Mouse (Mus musculus): ENCODE measurements around the gene Sp6. TPM values are rescaled to one million over a fixed set of nuclear protein-coding genes. Genes with fewer than 3 reads are reported as not detected.

Sp6 gene
- total RNA-seq, 2 experiments from 2014 or later: 0.10 to 0.11 TPM

DNA sequence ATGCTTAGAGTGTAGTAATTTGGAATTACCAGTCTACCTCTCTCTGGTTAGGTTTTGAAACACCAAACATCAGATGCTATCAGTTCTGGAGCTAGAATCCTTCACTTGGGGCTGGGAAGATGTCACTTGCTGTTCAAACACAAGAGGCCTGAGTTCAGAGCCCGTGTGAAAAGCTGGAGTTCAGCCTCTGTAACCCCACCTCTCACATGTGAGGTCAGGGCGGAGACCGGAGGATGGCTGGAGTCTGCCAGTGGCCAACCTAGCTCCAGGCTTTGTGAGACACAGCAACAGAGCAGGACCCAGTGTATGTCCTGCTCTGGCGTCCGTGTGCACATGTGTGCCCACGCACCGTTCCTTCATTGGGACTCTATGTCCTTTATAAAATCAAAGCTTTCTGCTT is 33.9 kb upstream of the Sp6 start:
- no peak for DNase-seq
- intact Hi-C loops (cut with DNase I; ENCODE audit: low total_unique reads): no loop called here

DNA sequence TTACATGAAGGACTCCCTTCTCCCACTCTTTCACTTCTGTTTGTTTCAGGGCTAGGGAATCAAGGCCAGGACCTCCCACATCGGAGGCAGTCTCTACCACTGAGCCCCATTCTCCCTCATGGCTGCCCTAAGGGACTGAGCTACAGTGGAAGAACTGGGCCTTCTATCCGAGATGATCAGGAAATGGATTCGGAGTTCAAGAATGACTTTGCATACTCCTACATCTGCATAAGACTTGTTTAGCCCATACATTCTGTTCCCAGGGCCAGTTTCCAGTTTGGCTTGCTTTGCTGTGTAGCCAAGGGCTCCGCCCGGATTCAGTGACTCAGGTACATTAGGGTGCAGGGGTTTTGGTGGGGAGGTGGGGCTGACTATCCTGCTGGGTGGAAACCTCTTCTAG is 33.2 kb upstream of the Sp6 start:
- intact Hi-C loops (cut with DNase I; ENCODE audit: low total_unique reads): no loop called here
- DNase-seq: no peak

DNA sequence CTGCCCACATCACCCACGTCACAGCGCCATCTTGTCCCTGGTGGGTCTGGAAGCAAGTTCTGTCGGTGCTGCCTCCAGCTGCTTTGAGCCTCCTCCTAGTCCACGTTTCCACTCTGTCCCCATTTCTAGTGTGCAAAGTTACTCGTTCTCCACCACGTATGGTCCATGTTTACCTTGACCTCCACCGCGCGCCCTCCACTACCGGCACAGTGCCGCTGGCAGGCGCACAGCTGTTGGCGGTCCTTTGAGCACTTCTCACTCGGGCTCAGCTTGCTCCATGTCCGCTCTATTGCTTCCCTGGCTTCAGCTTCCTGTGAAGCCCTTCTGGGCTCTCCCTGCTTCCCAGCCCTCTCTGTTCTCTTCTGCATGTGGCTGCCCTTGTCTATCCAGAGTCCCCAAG is 31.7 kb upstream of the Sp6 start:
- no peak for DNase-seq
- intact Hi-C loops (cut with DNase I; ENCODE audit: low total_unique reads): no loop called here

DNA sequence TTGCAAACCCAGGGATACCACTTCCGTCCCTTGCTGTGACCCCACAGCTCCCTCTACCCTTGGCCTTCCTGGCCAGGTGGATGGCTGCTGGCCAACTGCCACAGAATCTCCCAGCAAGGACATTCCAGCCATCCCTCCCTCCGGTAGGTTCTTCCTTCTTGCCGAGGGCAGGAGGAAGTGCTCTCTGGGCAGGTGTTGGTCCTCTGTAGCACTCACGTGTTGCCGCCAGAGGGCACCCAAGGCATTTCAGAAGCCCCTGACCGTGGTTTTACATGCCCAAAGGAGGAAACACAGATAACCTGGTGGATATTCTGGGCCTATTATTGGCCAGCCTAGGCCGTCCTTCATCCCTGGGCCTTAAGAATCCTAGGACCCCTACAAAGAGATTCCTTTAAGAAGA is 30.8 kb upstream of the Sp6 start:
- DNase-seq: peak; percentile 75
- intact Hi-C loops (cut with DNase I; ENCODE audit: low total_unique reads): no loop called here

- DNase-seq: no peak
- intact Hi-C loops (cut with DNase I; ENCODE audit: low total_unique reads): no loop called here
Measured at GRCm38 (mm10) chr11:96982859-96983258, 30.3 kb upstream of the Sp6 start, which contains the start of gene Sp2. TSS of gene Sp2 (minus strand) at chr11:96982959.

- no peak for DNase-seq
- intact Hi-C loops (cut with DNase I; ENCODE audit: low total_unique reads): loop anchor here (2.0 kb wide), 1 partner anchor 40 kb away; no protein-coding TSS in a partner anchor
Measured at GRCm38 (mm10) chr11:96984903-96985302, 28.3 kb upstream of the Sp6 start.

GRCm38 (mm10) chr11:96986463-96986862 is 26.7 kb upstream of the Sp6 start:
- intact Hi-C loops (cut with DNase I; ENCODE audit: low total_unique reads): no loop called here
- DNase-seq: no peak

DNA sequence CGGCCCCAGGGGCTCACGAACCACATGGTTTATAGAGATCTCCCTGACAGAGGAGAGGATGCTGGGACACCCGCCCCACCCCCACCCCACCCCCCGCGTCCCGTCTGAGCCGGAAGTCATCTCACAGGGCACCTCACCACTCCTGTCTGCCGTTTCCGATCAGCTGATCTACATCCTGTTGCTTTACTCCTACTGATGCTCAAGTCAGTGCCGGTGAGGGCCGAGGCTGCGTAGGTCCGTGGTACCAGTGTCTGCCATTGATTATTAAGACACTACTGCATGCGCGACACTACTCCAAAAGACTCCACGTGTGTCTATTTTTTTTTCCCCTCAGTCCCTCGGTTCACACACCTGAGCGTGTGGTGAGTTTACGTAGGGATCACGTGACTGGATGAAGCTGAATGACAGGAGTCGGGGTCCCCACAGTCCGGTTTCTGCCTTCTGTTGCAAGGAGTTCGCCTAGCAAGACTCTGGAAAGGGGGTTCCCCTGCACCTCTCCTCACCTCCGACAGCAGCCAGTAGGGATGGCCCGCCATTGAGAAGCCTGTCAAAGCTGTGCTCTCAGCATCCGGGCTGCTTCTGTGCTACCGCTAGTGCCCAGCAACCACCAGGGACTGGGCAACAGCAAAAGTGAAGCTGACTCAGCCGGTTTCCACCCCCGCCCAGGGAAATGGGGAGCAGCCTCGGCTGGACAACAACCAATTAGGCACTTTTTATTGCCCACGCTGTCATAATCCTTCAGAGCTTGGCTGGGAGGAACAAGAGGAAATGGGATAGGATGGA is 25.1 kb upstream of the Sp6 start:
- intact Hi-C loops (cut with DNase I; ENCODE audit: low total_unique reads): no loop called here
- no peak for DNase-seq

DNA sequence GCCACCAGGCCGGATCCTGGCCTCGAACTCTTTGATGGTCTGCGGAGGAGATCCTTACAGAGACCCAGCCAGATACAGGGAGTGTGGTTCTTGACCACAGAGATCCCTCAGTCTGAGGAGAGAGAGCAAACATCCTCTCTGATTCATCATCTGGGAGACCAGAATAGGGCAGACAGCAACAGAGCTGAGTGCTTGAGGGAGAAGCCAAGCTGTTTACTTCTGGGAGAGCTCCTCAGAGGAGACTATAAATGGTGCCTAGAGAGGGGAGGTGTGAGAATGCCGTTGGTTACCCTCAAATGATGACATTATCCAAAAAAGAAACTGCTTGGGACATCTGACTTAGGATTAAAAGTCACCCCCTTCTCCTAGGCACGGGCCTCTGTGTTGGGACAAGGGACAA is 21.7 kb upstream of the Sp6 start:
- intact Hi-C loops (cut with DNase I; ENCODE audit: low total_unique reads): no loop called here
- DNase-seq: no peak

- intact Hi-C loops (cut with DNase I; ENCODE audit: low total_unique reads): no loop called here
Measured at GRCm38 (mm10) chr11:96992722-96993311, 20.4 kb upstream of the Sp6 start.

DNA sequence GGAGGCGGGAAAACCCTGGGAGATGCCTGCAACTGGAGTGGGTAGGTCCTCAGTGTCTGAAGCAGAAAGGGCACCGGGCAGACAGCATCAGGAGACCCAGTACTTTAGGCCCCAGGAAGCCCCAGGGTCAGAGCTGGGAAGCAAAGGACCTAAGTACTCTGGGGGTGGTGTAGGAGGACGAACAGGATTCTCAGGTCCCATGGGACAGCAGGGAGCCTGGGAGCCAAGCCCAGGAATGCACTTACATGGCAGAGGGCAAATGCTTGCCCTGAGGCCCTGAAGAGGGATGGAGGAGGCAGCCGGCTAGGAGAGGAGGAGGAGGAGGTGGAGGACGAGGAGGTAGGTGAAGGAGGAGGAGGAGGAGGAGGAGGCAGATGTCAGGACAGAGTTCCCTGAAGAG is 18.2 kb upstream of the Sp6 start:
- intact Hi-C loops (cut with DNase I; ENCODE audit: low total_unique reads): no loop called here
- DNase-seq: no peak

More at GRCm38 (mm10) chr11:96992722-96993311, 20.4 kb upstream of the Sp6 start:
- no peak for DNase-seq

- no peak for DNase-seq
- intact Hi-C loops (cut with DNase I; ENCODE audit: low total_unique reads): no loop called here
Measured at GRCm38 (mm10) chr11:96995836-96996772, 17.1 kb upstream of the Sp6 start.

DNA sequence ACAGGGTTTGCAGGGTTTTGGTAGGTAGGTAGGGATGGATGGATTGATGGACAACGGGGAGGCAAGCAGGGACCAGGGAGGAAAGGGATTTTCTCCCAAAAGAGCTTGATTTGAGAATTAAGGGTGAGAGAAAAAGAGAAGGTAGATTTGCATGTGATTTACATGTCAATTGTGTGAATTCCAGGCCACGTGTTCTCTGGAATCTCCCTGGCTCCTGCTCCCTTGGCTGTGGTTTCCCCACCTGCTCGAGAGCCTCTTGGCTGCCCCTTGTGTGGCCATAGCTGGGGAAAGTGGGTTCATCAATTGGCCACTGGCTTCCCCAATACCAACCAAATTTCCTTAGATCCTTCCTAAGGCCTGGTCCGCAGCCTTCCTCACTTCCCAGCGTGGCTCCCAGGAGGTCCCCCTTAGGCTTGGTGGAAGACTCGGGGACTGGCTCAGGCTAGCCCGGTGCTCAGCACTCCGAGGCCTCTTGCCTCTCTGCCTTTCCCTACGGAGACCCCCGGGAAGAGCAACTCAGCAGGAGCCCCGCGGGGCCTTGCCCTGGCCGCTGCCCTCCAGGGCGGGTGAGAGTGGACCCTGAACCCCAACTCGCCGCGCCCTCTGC is 16.3 kb upstream of the Sp6 start:
- DNase-seq: no peak
- intact Hi-C loops (cut with DNase I; ENCODE audit: low total_unique reads): no loop called here

- peak; percentile 52 for DNase-seq
- intact Hi-C loops (cut with DNase I; ENCODE audit: low total_unique reads): no loop called here
Measured at GRCm38 (mm10) chr11:96997380-96997956, 15.7 kb upstream of the Sp6 start.

DNA sequence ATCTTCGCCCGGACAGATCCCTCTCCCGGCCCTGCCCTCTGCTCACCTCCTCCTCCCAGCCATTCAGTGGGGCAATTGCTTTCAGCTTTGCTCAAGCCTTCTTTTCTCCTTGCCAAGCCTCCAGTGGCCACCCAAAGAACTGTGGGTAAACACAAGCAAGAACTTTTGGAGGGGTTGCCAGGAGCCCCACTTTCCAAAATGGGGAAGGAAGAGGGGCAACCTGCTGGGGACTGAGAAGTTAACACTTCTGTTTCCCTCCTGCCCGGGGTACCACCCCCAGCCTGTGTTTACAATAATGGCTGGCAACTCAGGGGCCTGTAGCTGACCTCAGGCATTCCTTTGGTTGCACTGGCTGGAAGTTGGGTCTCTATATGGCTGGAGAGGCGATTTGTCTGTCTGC is 10.0 kb upstream of the Sp6 start:
- DNase-seq: no peak
- intact Hi-C loops (cut with DNase I; ENCODE audit: low total_unique reads): no loop called here

DNA sequence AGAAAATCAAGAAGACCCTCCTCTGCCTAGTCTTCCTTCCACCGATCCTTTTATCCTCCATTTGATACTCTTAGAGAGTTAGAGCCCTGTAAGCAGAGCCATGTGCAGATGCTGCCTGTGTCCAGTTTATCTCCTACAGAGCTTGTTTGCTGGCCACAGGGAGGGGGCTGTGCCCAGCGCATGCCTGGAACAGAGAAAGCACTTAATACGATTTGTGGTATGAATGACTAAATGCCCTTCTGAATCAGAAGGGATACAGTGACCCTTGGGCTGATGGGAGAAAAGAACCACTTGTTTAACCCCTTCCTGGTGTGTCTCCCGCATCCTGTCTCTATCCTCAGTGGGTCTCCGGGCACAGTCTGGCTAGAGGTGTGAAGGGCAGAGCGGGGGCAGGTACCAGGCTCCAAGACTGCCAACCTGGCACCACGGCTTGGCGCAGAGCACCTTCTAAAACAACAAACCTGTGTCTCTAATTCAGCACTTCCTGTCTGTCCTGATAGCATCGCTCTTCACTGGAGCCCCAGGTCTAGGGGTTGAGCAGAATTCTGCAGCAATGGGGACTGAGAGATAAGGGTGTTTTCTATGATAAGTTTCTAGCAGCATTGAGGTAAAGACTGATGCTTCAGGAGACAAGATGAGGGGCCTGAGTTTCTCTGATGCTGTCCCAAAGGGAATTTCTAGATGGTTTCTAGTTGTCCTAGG is 6.0 kb upstream of the Sp6 start:
- DNase-seq: no peak
- intact Hi-C loops (cut with DNase I; ENCODE audit: low total_unique reads): no loop called here

- no peak for DNase-seq
- intact Hi-C loops (cut with DNase I; ENCODE audit: low total_unique reads): no loop called here
Measured at GRCm38 (mm10) chr11:97009198-97009790, 3.9 kb upstream of the Sp6 start.
